Mouse (Mus musculus) cerebellum, postnatal 36 days (tissue): Measurements from ENCODE around the gene Gpr4.
A peak's percentile ranks its signal among the peaks of the same experiment; 100 is the strongest.

ENCODE experiments used
- DNase-seq, 2 experiments: peaks; one replicate each; pipeline ENCODE4 v3.0.0; 2021 to 2022; ENCODE audit warnings: mixed read lengths in 2 of 2

Gpr4 gene

DNA sequence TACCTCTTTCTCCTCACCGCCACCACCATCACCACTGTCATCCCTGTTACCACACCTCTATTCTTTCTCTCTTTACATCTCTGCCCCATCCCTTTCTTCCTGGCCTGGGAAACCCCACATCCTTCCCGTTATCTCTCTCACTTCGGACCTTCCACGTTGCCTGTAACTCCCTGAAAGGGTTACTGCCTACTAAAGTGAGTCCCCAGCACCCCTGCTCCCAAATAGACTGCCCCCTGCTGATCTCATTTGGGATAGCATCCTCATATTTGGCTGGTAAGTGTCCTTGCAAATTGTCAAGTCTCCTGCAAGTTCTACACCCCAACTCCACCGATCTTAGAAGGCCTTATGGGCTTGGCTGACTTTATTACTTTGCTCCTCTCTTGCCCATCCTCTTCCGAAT lies 15.7 kb upstream of the Gpr4 start:
- DNase-seq, result peak in 1 of 2 experiments; percentile 35

GRCm38 (mm10) chr7:19197985-19198384 lies 14.4 kb upstream of the Gpr4 start:
- peak in 1 of 2 experiments; percentile 26 for DNase-seq

DNA sequence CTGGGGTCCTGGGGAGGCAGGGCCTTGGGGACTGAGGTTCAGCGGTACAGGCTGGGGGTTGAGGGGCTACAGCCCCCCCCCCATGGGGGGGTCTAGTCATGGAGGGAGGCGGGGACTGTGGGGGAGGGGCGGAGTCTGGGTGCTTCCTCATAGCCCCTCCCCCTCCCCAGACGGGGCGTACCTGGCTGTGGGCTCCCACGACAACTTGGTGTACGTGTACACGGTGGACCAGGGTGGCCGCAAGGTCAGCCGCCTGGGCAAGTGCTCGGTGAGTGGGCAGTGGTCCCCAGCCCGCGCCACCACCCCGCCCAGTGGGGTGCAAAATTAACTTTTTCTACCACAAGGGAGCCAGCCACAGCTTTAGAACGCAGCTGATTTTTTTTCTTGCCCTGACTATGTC lies 10.7 kb upstream of the Gpr4 start:
- no peak for DNase-seq

DNA sequence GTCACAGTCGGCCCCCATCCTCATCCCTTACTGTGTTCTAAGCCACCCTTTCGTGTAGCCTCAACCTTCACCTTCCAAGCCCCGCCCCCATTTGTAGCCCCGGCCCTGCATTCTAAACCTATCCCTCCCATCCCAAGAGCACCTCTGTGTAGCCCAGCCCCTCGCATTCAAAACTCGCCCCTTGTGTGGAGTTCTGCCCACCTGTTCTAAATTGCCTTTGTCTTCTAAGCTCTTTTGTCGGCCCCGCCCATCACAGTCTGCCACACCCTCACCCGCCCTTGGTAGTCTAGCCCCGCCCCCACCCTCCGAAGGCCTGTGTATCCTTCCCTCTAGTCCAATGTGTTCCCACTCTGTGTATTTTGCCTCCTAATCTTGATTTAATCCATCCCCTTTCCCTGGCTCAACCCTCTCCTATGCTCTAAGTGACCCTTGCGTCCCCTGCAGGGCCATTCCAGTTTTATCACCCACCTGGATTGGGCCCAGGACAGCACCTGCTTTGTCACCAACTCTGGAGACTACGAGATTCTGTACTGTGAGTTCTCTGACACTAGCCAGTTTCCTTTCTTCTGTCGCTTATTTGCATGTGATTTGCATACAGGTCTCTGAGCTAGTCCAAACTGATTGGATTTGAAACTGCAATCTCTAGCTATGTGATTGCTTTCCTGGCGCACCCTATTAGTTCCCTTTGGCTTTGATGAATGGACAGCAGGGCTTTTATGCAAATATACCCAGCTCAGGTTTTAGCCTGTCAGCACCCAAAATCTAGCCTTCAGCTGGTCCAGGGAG lies 10.1 kb upstream of the Gpr4 start:
- DNase-seq, result no peak

DNA sequence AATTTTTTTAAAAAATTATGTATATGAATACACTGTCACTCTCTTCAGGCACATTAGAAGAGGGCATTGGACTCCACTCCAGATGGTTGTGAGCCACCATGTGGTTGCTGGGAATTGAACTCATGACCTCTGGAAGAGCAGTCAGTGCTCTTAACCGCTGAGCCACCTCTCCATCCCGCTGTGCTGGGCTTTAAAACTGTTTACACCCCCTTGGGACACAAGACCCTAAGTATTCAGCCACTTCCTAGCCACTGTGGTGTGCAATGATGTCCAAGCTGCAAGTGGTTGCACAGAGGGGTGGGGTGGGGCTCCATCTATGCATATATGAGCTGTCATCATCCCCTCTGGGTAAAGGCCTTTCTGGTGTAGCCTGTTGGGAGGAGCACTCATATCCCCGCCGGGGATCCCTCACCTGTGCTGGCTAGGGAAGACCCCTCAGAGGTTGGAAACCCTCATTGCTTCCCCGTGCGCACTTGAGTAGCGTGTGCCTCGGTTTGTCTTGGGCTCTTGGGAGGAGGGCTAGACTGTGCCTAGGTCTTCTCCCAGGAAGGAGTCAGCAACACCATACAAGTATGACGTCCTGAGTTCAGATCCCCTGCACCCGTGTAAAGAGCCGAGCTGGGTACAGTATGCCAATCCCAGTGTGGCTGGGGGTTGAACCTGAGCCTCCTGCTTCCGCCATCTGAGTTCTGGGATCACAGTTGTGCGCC lies 4.0 kb upstream of the Gpr4 start:
- DNase-seq, result no peak

DNA sequence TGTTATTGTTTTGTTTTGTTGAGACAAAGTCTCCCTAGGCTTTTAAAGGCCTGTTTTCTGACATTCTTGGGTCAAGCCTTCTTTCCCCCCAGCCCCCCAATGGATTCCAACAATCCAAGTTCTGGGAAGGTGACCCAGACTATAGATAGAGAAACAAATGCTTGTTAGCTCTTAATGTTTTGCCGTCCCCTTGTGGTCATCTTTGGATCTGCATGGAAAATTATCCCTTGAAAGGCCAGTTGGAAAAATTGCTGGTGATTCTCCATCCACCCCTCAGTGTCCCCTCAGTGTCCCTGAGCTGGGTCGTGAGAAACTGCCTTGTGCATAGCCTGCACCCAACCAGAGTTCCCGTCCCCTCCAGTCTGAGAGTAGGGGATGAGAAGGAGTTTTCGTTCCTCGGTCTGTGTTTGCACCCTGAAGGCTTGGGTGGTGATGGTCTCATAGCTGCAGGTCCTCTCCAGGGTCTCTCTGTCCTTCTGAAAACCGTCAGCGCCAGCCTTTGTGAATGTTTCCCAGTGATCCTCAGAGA lies 3.3 kb upstream of the Gpr4 start:
- DNase-seq, result peak; percentile 44 to 75

DNA sequence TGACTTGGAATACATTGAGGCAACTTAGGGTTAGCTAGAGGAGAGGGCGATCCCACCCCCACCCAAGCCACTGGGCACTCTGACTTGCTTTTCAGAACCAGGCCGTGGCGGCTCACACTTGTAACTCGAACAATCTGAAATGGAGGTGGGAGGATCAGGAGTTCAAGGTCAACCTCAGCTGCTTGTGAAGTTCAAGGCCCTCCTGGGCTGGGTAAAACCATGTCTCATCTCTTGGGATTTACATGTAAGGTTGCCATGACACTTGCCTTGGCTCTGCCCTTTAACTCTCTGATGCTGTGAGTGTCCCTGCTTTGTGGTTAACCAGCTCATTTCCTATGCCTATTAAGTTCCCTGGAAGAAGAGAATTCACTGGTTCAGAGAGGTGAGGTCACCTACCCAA lies 2.8 kb upstream of the Gpr4 start:
- DNase-seq, result no peak

DNA sequence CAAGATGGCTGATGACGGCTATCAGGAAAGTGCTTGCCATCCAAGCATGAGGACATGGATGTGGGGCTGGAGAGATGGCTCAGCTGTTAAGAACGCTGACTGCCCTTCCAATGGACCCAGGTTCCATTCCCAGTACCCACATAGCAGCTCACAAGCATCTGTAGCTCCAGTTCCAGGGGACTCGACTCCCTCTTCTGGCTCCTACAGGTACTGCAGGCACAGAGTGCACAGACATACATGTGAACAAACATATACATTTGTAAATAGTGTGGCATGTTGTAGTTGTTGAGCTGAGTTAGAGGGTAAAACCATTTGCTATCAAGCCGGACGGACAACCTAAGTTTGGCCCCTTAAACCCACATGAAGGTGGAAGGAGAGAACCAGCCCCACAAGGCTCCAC lies 2.3 kb upstream of the Gpr4 start:
- DNase-seq, result no peak

GRCm38 (mm10) chr7:19211041-19211675 lies 1.2 kb upstream of the Gpr4 start:
- no peak for DNase-seq

GRCm38 (mm10) chr7:19213385-19213784 lies 1.0 kb downstream of the Gpr4 start:
- no peak for DNase-seq

- no peak for DNase-seq
Observed at GRCm38 (mm10) chr7:19214369-19214768, 2.0 kb downstream of the Gpr4 start.

GRCm38 (mm10) chr7:19214940-19215339 lies 2.6 kb downstream of the Gpr4 start:
- no peak for DNase-seq

GRCm38 (mm10) chr7:19217492-19217891 lies 5.2 kb downstream of the Gpr4 start:
- DNase-seq, result no peak

DNA sequence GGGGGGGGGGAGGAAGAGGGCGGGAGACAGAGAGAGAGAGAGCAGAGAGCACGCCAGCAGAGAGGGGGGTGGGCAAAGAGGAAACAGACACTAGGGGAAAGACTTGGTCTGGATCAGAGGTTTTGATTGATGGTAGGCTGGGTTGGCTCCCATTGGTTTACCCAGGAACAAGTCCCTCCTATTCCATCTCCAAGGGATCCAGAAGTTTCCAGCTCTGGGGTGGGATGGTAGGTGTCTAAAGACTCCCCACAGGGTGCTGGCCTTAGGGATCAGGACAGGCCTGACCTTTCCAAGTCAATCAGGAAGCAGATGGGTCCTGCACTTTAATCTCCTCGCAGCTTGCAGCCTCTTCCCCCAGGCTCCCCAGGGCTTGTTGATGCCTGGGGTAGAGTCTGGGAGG lies 5.6 kb downstream of the Gpr4 start:
- DNase-seq, result no peak

DNA sequence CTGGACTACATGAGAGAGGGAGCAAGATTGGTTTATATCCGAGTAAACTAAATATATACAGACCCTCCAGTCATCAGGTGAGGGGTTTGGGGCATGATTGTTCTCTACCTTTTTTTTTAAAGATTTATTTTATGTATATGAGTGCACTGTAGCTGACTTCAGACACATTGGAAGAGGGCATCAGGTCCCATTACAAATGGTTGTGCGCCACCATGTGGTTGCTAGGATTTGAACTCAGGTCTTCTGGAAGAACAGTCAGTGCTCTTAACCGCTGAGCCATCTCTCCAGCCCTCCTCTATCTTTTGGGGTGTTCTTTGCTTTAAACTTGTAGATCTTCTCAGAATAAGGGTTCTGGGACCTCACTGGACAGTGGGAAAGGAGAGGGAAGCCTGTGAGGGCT lies 7.7 kb downstream of the Gpr4 start:
- DNase-seq, result no peak

DNA sequence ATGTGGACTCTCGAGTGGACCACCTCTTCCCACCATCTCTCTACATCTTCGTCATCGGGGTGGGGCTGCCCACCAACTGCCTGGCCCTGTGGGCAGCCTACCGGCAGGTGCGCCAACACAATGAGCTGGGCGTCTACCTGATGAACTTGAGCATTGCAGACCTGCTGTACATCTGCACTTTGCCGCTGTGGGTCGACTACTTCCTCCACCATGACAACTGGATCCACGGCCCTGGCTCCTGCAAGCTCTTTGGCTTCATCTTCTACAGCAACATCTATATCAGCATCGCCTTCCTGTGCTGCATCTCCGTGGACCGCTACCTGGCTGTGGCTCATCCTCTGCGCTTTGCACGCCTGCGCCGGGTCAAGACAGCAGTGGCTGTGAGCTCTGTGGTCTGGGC lies 9.9 kb downstream of the Gpr4 start:
- no peak for DNase-seq

DNA sequence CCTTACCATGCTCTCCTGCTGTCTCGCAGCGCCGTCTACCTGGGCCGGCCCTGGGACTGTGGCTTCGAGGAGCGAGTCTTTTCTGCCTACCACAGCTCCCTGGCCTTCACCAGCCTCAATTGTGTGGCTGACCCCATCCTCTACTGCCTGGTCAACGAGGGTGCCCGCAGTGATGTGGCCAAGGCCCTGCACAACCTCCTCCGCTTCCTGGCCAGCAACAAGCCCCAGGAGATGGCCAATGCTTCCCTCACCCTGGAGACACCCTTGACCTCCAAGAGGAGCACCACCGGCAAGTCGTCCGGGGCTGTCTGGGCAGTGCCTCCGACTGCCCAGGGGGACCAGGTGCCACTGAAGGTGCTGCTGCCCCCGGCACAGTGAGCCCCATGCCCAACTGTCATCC lies 10.5 kb downstream of the Gpr4 start:
- no peak for DNase-seq

GRCm38 (mm10) chr7:19224933-19225332 lies 12.6 kb downstream of the Gpr4 start:
- DNase-seq, result no peak

- peak; percentile 21 to 48 for DNase-seq
Observed at GRCm38 (mm10) chr7:19226817-19227797, 14.8 kb downstream of the Gpr4 start.

GRCm38 (mm10) chr7:19227883-19228792 lies 15.8 kb downstream of the Gpr4 start, which contains the start of gene Opa3:
TSS of gene Opa3 (plus strand) at chr7:19228334.
- DNase-seq, result peak; percentile 99

GRCm38 (mm10) chr7:19228793-19229148 lies 16.4 kb downstream of the Gpr4 start:
- no peak for DNase-seq
